Mouse (Mus musculus) adrenal gland, adult 8-10 months (tissue): ENCODE measurements around the gene Ppp1r11. TPM values are rescaled to one million over a fixed set of nuclear protein-coding genes. Genes with fewer than 3 reads are reported as not detected.

Source experiments
- DNase-seq: peaks from one replicate; pipeline ENCODE4 v3.0.0; 2022
- total RNA-seq, 4 experiments: library from RNA; stranded (reverse); gene quantifications; 2 replicates each; pipeline ENCODE4 v1.2.4; 2022

The Ppp1r11 gene
- total RNA-seq, 4 experiments from 2014 or later, result 74.5 to 104 (median 81.9) TPM

- DNase-seq, result no peak
Measured at GRCm38 (mm10) chr17:36914108-36914507, 37.4 kb downstream of the Ppp1r11 start.

GRCm38 (mm10) chr17:36912031-36912430, 39.5 kb downstream of the Ppp1r11 start:
- no peak for DNase-seq

GRCm38 (mm10) chr17:36909802-36910201, 41.7 kb downstream of the Ppp1r11 start:
- DNase-seq, result no peak

GRCm38 (mm10) chr17:36908235-36908634, 43.3 kb downstream of the Ppp1r11 start:
- no peak for DNase-seq

- no peak for DNase-seq
Measured at GRCm38 (mm10) chr17:36903651-36904050, 47.9 kb downstream of the Ppp1r11 start.

- DNase-seq, result no peak
Measured at GRCm38 (mm10) chr17:36900691-36901090, 50.9 kb downstream of the Ppp1r11 start.

- no peak for DNase-seq
Measured at GRCm38 (mm10) chr17:36900001-36900400, 51.5 kb downstream of the Ppp1r11 start.

- no peak for DNase-seq
Measured at GRCm38 (mm10) chr17:36899376-36899775, 52.2 kb downstream of the Ppp1r11 start.

Other genes with a start within 250 kb of the Ppp1r11 start
- not detected for gene H2-M10.5, start 178.8 kb downstream of the Ppp1r11 start, total RNA-seq
- not detected for gene H2-M10.6, start 139.6 kb downstream of the Ppp1r11 start, total RNA-seq
- gene Trim26, start 114.6 kb downstream of the Ppp1r11 start, total RNA-seq, result 10 to 100 TPM; 60.6 to 88.8 (median 74.4) TPM
- under 1 TPM in 1 of 4 experiments, not detected in 3; 0.24 TPM for gene Trim15, start 84.5 kb downstream of the Ppp1r11 start, total RNA-seq
- under 1 TPM in 1 of 4 experiments, not detected in 3; 0.17 TPM for gene Trim10, start 82.2 kb downstream of the Ppp1r11 start, total RNA-seq
- gene Trim40, start 61.6 kb downstream of the Ppp1r11 start, total RNA-seq, result 1 to 10 TPM in 3 of 4 experiments, under 1 TPM in 1; 0.42 to 6.1 (median 3.3) TPM
- gene Trim31, start 53.6 kb downstream of the Ppp1r11 start, total RNA-seq, result not detected
- under 1 TPM in 3 of 4 experiments, not detected in 1; 0.15 to 0.51 (median 0.17) TPM for gene Rnf39, start 8.8 kb downstream of the Ppp1r11 start, total RNA-seq
- gene Znrd1, start 6.8 kb upstream of the Ppp1r11 start, total RNA-seq, result 10 to 100 TPM; 39.0 to 48.4 (median 43.6) TPM
- 10 to 100 TPM; 10.8 to 13.1 (median 11.9) TPM for gene Znrd1as, start 6.9 kb upstream of the Ppp1r11 start, total RNA-seq
- gene 2410137M14Rik, start 29.5 kb upstream of the Ppp1r11 start, total RNA-seq, result not detected
- gene H2-M5, start 37.8 kb upstream of the Ppp1r11 start, total RNA-seq, result under 1 TPM in 1 of 4 experiments, not detected in 3; 0.14 TPM
- 1 to 10 TPM; 2.0 to 2.6 (median 2.3) TPM for gene Zfp57, start 49.4 kb upstream of the Ppp1r11 start, total RNA-seq
- gene Mog, start 71.7 kb upstream of the Ppp1r11 start, total RNA-seq, result not detected
- gene Gabbr1, start 94.2 kb upstream of the Ppp1r11 start, total RNA-seq, result 10 to 100 TPM; 25.3 to 63.8 (median 50.8) TPM
- not detected for gene Olfr90, start 136.8 kb upstream of the Ppp1r11 start, total RNA-seq
- gene Olfr91, start 146.5 kb upstream of the Ppp1r11 start, total RNA-seq, result not detected
- not detected for gene Olfr92, start 168.3 kb upstream of the Ppp1r11 start, total RNA-seq
- not detected for gene Olfr93, start 209.8 kb upstream of the Ppp1r11 start, total RNA-seq
- gene Ubd, start 242.2 kb upstream of the Ppp1r11 start, total RNA-seq, result 1 to 10 TPM in 1 of 4 experiments, under 1 TPM in 2, not detected in 1; 0.31 to 3.1 (median 0.65) TPM
- gene Olfr94, start 249.3 kb upstream of the Ppp1r11 start, total RNA-seq, result not detected